Mouse (Mus musculus): ENCODE data around the gene Olfr16.

The Olfr16 gene

DNA sequence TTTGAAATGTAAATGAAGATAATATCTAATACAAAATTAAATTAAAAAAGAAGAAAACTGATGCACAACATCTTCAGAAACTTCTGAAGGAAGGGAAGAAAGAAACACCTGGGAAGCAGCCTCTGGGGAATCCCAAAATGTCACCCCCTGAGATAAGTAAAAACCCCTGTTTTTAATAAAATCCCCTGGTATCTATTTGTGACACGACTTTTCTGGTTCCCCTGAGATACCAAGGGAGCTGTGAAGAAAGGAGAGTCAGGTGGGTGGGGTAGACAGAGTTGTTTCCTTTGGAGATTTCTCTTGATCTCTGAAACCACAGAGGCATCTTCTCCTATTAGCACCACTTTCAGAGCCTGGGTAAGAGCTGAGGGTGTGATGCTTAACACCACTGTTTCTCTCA lies at the start of gene Olfr16:
Gene Olfr16 (plus strand): TSS at position 250 of the 400 bp plus-strand sequence.
- in situ Hi-C loops (cut with MboI): no loop called here

DNA sequence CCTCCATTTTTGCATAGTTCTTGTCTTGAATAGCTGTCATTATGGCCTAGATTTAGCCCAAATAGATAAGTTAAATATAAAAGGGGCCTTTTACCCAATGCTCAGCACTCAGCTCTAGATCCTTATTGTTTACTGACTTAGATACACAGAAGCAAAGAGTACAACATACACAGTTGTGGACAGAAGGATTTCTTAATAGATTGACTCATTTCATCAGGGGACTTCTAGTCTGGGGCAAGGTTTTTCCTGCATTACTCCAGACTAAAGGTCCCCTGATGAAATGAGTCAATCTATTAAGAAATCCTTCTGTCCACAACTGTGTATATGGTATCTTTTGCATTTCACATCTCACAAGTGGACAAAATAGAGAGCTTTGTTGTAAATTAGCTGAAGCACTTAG lies 46.9 kb upstream of the Olfr16 start:
- in situ Hi-C loops (cut with MboI): no loop called here

DNA sequence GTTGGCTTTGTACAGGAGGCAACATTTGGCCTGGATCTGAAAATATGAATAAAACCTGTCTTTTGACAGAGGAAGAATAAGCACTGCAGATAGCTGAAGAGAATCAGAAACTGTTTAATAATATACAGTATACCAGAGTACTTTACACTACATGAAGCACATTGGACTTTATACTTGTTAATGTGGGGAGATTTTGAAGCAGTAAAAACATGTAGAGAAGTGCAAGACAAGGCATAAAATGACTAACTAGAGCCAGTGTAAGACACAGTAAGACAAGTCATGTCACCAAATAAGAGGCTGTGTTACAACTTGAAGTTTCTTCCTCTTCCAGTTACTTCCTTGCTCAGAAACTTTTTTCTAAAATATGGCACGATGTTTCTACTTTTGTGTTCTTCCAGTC lies 33.1 kb upstream of the Olfr16 start:
- in situ Hi-C loops (cut with MboI): no loop called here

DNA sequence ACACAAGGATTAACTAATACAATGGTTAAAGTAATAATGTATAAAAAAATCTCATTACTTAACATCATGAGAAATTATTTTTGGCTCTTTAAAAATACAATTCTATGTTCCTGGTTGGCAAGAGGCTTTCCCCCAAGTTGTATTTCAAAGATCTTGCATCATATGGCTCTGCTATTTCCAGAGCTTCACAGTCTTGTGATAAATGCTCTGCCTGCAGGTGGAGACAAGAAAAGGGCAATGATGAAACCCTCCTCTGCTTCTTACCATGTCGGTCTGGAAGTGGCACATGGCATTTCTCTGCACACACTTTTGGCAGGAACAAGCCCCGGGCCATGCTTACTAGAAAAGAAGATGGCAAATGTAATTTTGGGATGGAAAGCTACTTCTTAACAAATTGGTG lies 31.8 kb upstream of the Olfr16 start:
- in situ Hi-C loops (cut with MboI): no loop called here

DNA sequence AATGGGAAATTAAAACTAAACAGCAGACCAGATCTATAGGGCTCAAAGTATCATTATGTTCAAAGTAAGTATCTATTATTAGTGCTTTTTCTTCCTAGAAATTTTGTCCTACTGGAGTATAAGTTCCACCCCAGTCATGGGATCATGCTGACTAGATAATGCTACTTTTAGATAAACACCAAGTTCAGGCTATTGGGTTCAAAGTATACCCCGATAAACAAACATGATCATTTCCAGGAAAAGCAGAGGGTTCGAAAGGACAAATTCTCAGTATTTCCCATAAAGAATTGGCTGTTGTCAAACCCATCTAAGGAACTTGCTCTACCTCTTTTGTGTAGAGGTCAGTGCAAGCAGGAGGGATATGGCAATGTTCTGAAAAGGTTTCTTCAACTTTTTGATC lies 18.0 kb upstream of the Olfr16 start:
- in situ Hi-C loops (cut with MboI): no loop called here

DNA sequence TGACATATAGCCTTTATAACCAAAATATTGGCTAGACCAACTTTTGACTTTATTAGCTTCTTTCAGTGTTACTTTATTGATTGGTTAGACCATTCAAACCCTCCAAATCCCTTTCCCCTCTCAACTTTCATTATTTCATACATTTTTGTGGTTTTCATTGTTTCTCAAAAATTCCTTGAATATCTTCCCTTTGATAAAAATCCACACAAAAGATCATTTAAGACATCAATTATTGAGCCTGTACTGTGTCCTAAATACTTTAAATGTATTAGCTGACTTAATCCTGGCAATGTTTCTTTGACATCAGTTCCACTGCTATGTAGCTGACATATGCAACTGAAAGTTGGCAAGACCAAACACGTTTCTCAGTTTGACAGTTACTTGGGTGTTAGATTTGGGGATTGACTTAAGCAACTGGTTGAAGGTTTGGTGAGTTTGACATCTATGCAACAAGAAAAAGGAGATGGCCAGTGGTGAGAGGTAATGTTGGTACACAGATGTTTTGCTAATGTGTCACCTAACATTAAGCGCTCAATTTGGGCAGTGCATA lies 1.0 kb downstream of the Olfr16 start:
- in situ Hi-C loops (cut with MboI): no loop called here

DNA sequence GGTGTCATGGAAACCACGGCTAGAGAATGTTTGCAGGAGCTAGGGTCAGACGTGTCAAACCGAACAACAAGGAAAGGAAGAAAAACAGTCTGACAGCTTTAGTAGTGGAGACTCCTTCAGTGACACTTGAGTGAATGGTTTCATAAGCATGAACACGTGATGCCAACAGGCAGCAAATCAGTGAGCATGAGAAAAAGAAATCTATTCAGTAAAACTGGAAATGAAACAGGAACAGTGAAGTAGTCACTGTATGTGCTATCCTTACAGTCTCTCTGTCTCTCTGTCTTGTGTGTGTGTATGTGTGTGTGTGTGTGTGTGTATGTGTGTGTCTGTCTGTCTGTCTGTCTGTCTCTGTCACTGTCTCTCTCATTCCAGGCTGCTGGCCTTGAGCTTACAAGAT lies 5.2 kb downstream of the Olfr16 start:
- in situ Hi-C loops (cut with MboI): no loop called here

DNA sequence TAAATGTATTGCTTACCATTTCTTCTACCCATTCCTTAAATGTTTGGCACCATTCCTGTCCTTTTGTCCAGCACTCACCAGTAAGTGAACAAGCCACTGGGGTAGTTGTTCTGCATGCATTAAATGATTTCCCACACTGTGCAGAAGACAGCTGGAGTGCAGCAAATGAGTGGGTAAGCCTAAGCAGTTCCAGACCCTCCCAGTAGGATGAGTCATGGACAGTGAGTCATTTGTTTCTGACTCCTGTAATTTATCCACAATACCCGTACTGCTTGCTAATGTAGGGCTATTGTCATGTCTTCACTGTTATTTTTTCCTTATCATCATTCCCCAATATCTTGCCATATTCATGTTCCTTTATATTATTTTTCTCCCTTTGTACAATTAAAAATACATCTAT lies 10.2 kb downstream of the Olfr16 start:
- in situ Hi-C loops (cut with MboI): no loop called here

DNA sequence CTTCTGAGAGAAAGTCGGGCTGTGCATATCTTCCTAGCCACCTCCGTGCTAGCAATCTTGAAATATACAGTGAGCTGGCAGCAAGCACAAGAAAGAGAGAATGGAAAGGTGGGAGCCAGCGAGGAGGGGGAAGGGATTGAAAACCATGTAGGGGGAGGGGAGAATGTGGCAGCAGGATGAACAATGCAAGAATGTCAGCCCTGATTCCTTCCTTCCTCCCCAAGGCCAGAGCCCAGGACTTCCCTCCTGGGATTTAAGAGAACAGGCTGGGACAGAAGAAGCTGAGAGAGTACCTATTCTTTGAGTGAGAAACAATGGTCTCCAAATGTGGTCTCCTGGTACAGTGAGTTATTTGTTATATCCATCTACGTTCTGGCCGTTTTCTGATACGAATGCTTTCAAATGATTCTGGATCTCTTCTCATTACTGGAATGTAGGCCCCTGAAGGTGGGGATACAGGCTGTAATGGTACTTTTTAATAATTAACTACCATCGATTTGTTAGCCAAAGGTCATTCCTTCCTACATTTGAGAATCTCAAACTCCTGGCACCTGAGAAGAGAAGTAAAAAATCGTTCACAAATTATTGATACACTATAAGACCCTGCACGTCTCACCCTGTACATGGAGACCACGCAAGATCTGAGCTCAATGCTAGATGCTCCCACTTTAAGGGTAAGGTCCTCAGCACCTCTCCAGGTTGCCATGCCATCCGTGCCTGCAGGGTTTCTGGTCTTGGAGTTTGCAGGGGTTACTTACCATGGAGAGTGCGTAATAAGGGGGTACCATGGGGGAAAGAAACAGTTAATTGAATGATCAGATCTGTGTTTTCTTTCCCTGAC lies 39.8 kb downstream of the Olfr16 start:
- in situ Hi-C loops (cut with MboI): no loop called here

DNA sequence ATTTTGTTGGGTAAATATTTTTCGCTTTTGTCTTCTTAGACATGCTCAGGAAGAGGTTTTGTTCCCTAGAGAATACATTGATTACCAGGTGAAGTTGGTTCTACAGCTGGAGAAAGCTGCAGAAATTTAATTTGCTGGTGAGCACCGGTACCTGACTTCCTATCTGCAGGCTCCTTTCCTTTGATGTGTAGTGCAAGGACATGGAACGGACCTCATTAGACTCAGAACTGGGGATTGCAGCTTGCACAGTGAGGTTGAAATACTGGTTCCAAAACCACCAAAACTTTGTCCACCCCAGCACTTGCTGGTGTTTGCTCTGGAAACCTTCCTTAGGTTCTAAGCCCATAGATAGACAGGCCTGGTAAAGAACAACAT lies 40.4 kb downstream of the Olfr16 start:
- in situ Hi-C loops (cut with MboI): no loop called here
